Mouse (Mus musculus): ENCODE data around the gene Sstr4. TPM values are rescaled to one million over a fixed set of nuclear protein-coding genes. Genes with fewer than 3 reads are reported as not detected.

Sstr4 gene
- 0.66 and 0.78 TPM in 2 replicates for polyA plus RNA-seq (2012; ENCODE audit: low replicate concordance)

DNA sequence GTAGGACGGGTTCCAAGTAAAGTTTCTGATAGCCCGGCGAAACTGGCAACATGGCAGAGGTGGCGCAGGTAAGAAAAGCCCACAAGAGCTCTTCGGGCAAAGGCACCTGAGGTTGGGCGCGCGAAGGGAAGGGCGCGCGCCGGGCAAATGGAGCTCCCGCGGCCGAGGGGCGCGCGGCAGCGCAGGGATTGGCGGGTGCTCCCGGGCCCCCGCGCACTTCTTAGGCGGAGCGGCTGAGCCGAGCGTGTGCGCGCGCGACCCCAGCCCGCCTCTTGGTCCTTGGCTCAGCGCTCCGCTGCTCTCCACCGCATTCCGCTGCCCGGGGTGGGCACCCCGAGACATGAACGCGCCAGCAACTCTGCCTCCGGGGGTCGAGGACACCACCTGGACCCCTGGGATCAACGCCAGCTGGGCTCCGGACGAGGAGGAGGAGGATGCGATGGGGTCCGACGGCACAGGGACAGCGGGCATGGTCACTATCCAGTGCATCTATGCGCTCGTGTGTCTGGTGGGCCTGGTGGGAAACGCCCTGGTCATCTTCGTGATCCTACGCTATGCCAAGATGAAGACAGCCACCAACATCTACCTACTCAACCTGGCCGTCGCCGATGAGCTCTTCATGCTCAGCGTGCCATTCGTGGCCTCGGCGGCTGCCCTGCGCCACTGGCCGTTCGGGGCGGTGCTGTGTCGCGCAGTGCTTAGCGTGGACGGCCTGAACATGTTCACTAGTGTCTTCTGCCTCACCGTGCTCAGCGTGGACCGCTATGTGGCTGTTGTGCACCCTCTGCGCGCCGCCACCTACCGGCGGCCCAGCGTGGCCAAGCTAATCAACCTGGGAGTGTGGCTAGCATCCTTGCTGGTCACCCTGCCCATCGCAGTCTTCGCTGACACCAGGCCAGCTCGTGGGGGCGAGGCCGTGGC lies at the start of gene Sstr4:
Gene Sstr4 (plus strand): TSS at position 214 of the 921 bp plus-strand sequence.

DNA sequence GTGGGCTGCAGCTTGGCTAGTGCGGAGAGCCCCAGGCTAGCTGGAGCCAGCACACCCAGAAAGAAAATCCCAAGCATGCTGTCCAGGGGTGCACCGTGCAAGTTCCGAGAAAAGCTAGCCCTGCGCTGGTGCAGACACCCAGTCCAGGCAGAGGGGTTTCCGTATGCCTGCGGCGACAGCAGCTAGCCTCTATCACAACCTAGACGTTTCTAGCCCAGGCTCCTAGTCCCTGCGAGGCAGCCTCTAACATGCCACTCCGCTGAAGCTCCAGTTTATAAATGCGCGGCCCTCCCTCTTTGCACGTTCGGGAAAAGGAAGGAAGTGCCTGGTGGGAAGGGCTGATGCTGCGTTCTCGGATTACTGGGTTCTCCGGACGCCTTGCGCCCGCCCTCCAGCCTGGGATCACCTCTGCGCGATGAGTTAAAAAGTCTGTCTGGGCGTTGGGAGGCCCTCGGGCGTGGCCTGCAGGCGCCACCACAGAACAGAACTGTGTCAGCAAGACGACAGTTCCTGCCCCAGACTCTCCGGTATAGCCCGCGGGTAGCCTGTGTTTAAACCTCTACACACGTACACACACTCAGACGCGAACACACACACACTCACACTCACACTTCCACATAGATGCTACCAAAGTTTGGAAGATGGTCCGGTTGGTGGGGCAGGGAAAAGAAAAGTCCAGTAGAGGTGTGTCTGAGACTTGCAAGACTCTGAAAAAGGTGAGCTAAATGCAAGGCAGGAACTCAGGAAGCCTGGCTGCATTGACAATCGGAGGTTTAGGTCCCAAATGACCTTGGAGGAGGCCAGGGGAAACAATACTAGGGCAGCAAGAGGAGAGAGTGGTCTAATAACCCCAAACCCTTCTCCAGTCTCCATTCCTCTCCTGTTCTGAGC lies 13.0 kb downstream of the Sstr4 start, which contains the start of gene Thbd:
Gene Thbd (minus strand): TSS at position 319 of the 891 bp plus-strand sequence.

DNA sequence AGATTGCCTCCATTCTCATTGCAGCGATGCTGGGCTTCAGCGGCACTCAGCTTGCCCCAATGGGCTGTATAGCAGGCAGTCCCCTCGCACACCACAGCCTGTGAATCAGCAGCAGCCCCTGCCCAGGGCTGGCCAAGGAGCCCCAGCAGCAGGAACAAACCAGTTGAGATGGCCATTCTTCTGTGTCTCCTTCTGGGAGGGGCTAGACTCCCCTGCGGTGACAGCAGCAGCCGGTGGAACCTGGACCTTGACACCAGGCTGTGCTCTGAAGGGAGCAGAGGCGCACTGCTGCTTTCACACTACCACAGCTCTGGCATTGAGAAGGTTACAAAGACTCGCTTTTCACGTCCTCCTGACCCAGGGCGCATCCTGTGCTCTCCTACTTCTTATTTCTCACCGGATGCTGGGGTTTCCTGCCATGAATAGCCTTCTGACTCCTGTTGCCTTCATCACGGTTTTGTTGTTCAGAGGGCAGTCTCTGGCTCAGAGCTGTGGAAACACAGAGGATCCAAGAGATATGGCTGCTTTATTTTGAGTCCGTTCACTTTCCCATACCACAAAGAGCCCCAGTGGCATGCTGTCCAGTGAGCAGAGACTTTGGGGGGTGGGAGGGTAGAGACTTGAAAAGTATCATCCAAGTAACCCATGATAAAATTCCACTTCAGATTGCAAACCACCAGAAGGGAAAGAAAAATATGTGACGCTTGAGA lies 48.3 kb downstream of the Sstr4 start, which contains the start of gene Cd93:
Gene Cd93 (minus strand): TSS at position 315 of the 710 bp plus-strand sequence.

Other genes starting within 250 kb of the Sstr4 start
- gene Thbd, start 12.8 kb downstream of the Sstr4 start, polyA plus RNA-seq (2012; ENCODE audit: low replicate concordance): 2.0 and 3.1 TPM in 2 replicates
- 1.1 and 2.6 TPM in 2 replicates for gene Cd93, start 48.2 kb downstream of the Sstr4 start, polyA plus RNA-seq (2012; ENCODE audit: low replicate concordance)

Measured in hematopoietic multipotent progenitor cell, adult 10-12 weeks (in vitro differentiated cells).